Comparison of ENCODE assay signal across 18 mouse cellular contexts in genomic region chr13:97820401-97820800, GRCm38 (mm10).
"Had no signal": no experiment of that assay in that cellular context is flagged by ENCODE, and none has a peak within 500 bp of the region (broad histone marks: within the 10 kb centered on the region; RNA-seq: fewer than 3 reads in every experiment).

No protein-coding gene starts in this region.

- H3K4me1 ChIP-seq: liver, embryonic 13.5 days had no signal

- H3K9me3 ChIP-seq: kidney, embryonic 15.5 days; limb, embryonic 10.5 days; limb, embryonic 13.5 days; liver, embryonic 13.5 days; midbrain, embryonic 12.5 days; midbrain, embryonic 15.5 days; neural tube, embryonic 13.5 days; stomach, embryonic 15.5 days had no signal

- H3K9ac ChIP-seq: kidney, embryonic 15.5 days; limb, embryonic 13.5 days; liver, embryonic 13.5 days; lung, embryonic 14.5 days; midbrain, embryonic 12.5 days; midbrain, embryonic 15.5 days; neural tube, embryonic 13.5 days; stomach, embryonic 15.5 days had no signal

- H3K27me3 ChIP-seq: liver, embryonic 13.5 days; midbrain, embryonic 12.5 days; midbrain, embryonic 15.5 days; neural tube, embryonic 13.5 days; stomach, embryonic 15.5 days had no signal

- H3K36me3 ChIP-seq: kidney, embryonic 15.5 days; limb, embryonic 10.5 days; limb, embryonic 13.5 days; liver, embryonic 13.5 days; midbrain, embryonic 12.5 days; midbrain, embryonic 15.5 days; neural tube, embryonic 13.5 days; stomach, embryonic 15.5 days had no signal

- H3K4me3 ChIP-seq: kidney, embryonic 15.5 days; layer of hippocampus, adult 2 months; limb, embryonic 10.5 days; limb, embryonic 13.5 days; liver, embryonic 13.5 days; midbrain, embryonic 12.5 days; midbrain, embryonic 15.5 days; neural tube, embryonic 13.5 days; stomach, embryonic 15.5 days had no signal

- DNase-seq: kidney, adult 8-10 months; kidney, postnatal 14 days; kidney, postnatal 4 days; layer of hippocampus, adult 9-11 months; liver; liver, embryonic 13.5 days; lung, embryonic 14.5 days; right cerebral cortex, postnatal 4 days; thymus, postnatal 25 days had no signal

- H3K27ac ChIP-seq: kidney, embryonic 15.5 days; layer of hippocampus, adult 2 months; limb, embryonic 10.5 days; limb, embryonic 13.5 days; liver, embryonic 13.5 days; macrophage; midbrain, embryonic 12.5 days; midbrain, embryonic 15.5 days; neural tube, embryonic 13.5 days; stomach, embryonic 15.5 days had no signal
